Mouse (Mus musculus): ENCODE measurements around the gene D6Wsu163e. TPM values are rescaled to one million over a fixed set of nuclear protein-coding genes. Genes with fewer than 3 reads are reported as not detected.

The D6Wsu163e gene
- polyA plus RNA-seq, 1 experiment: 4.4 TPM

- H3K36me3 ChIP-seq (ENCODE audit: control insufficient read depth, insufficient read depth, low read length): no peaks in the 10 kb centered on the region
- no peaks in the 10 kb centered on the region for H3K27me3 ChIP-seq (ENCODE audit: control insufficient read depth, insufficient read depth, low read length)
- no peak overlapping the region for H3K27ac ChIP-seq (ENCODE audit: insufficient read depth, low read length)
- 71% methylated on average over 7 of the region's 7 CpGs for WGBS
- TF ChIP-seq POLR2A (IDR thresholded peaks at IDR 0.05; ENCODE audit: low read depth, low read length) (no peak), CTCF (IDR thresholded peaks at IDR 0.05; ENCODE audit: extremely low read depth, insufficient read depth, insufficient read length, insufficient replicate concordance) (no peak)
- no peak for DNase-seq (ENCODE audit: low read depth in 1 of 2, low spot score in 2 of 2)
- no peak overlapping the region for H3K4me3 ChIP-seq (ENCODE audit: extremely low read depth, insufficient read depth, insufficient read length)
- H3K4me1 ChIP-seq (ENCODE audit: control insufficient read depth, insufficient read depth, insufficient read length): no peaks in the 10 kb centered on the region
Measured at GRCm38 (mm10) chr6:127024836-127025235, 85.1 kb downstream of the D6Wsu163e start.

Other genes starting within 250 kb of the D6Wsu163e start
- 0.05 and 0.16 TPM in 2 replicates for gene Kcna6, start 199.3 kb upstream of the D6Wsu163e start, polyA plus RNA-seq (2012; rRNA removed)
- gene Ndufa9, start 90.8 kb upstream of the D6Wsu163e start, polyA plus RNA-seq (2012; rRNA removed): 34.2 and 35.2 TPM in 2 replicates
- gene Akap3, start 86.9 kb upstream of the D6Wsu163e start, polyA plus RNA-seq (2012; rRNA removed): not detected in 2 replicates
- gene Dyrk4, start 18.1 kb upstream of the D6Wsu163e start, polyA plus RNA-seq (2012; rRNA removed): 0.20 and 0.25 TPM in 2 replicates
- gene Rad51ap1, start 375 bp upstream of the D6Wsu163e start, polyA plus RNA-seq (2012; rRNA removed): 3.2 and 4.1 TPM in 2 replicates
- not detected in 2 replicates for gene Fgf6, start 75.6 kb downstream of the D6Wsu163e start, polyA plus RNA-seq (2012; rRNA removed)
- gene Fgf23, start 132.9 kb downstream of the D6Wsu163e start, polyA plus RNA-seq (2012; rRNA removed): not detected in 2 replicates
- 1.5 and 1.7 TPM in 2 replicates for gene Tigar, start 169.6 kb downstream of the D6Wsu163e start, polyA plus RNA-seq (2012; rRNA removed)
- gene Ccnd2, start 212.2 kb downstream of the D6Wsu163e start, polyA plus RNA-seq (2012; rRNA removed): 47.7 and 55.7 TPM in 2 replicates